Mouse (Mus musculus) v-Abl transformed pro-B cells (cell line): ENCODE results near the gene Elmo1.

Experiments used
- in situ Hi-C, 2 experiments: fragments of 400-800 bp; cut with MboI; formaldehyde crosslinking; loops; one replicate each; pipeline ENCODE4 v1.15.1; 2025; ENCODE audit not compliant: unreplicated experiment in 2 of 2

The Elmo1 gene

GRCm38 (mm10) chr13:20335051-20335888, 244.9 kb downstream of the Elmo1 start:
- in situ Hi-C loops = no loop called here

DNA sequence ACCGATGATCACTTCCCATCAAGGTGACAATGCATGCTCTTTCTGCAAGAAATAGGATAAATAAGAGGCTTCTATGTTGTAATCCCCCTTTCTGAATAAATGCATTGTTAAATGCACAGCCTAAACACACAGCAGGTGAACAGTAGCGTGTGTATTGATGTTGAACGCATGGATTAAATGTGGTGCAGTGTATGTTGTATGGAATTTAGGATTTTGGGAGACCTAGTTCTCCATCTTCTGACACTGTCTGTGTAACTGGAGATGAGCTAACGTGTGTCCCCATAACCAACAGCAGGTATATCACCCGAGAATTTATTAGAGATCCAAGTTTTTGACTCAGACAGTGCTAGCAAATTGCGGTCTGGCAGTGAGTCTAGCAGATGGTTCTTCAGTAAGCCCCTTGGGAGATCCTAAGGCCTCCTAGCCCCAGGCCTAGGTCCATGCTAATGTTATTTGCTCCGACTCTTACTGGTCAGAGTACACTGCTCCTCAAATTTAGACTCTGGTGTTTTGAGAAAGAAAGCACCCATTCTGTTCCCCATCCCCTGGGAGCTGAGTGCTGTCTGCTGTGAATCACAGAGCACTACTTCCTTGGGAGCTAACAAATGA, 245.6 kb downstream of the Elmo1 start:
- in situ Hi-C loops = no loop called here

DNA sequence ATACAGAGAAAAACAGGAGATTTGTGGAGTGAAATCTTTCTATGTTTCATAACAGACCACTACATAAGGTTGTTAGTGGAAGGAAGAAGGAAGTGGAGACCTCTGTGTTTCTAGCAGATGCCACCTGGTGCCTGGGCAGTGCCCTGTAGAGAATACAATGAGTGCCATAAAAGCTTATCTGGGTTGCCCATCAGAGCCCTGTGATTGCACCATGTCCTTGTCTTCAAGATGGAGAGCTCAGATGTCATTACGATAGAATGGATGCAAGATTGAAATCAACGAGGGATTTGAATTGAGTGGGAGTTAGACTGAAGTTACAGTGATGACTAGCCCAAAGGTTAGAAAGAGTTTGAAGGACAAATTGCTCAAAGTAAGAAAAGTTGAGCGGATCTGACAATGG, 252.5 kb downstream of the Elmo1 start:
- in situ Hi-C loops = no loop called here

DNA sequence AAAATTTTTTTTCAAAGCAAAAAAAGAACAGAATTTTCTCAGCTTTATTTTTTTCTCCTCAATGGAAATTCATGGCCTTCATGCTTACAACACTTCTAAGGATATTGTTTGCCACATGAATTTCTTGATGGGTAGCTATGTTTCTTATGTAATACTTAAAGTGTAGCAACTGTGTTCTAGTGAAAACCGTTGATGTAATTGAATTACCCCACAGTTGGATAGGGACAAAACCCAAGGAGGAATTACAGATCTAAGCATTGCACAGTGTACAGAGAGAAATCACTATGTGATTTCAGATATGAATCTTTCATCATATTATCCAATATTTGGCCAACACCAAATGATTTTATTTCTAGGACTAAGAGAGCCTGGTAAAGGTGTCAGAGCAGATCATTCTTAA, 259.4 kb downstream of the Elmo1 start:
- in situ Hi-C loops = no loop called here

DNA sequence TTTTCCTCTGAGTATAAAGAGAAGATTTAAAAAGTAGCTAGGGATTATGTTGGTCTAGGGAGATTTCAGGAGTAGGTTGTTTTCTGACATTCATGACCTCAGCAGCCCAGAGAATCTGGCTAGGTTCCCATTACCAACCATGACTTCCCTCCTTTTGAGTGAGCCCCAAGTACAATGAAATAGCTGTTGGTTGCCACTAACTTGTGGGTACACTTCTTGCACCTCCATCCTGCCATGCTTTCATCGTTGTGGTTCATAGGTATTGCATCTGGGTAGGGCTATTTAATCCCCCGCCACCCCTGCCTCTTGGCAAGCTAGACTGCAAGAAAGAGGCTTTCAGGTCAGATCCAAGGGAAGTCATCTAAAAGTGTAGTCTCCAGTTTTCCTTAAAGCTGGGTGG, 262.2 kb downstream of the Elmo1 start:
- in situ Hi-C loops = no loop called here

DNA sequence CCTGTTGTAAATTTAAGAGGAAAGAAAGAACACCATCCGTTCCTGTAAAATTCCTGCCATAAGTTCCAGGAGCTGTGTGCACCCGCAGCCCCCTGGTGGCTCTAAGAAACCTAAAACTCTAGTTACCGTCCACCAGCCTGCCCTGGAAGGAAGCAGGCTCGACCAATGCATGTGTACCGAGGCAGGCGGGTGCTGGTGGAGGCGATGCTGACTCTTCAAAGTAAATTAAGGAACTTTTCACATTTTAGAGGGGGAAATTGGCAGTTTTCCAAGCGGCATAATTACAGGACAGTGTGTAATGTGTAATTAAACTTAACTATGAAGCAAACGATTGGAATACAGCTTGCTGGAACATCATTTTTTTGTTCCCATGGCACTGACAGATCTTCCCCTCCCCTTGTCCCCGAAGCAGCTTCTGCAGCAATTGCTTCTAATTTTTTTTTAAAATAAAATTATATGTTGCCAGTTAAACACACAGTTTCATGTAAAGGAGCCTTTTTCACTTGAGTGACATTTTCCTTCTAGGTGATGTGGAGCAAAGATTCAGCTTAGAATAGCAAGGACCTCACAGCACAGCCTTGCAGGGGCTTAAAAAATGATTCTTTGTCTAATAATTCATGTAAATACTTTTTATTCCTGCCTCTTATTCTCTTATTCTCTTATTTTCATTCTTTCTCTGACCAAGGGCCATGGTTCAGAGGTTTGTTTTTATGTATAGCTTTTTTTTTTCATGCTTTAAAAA, 263.6 kb downstream of the Elmo1 start:
- in situ Hi-C loops = no loop called here

GRCm38 (mm10) chr13:20354604-20354999, 264.2 kb downstream of the Elmo1 start:
- in situ Hi-C loops = no loop called here

- in situ Hi-C loops = no loop called here
Observed at GRCm38 (mm10) chr13:20362541-20362940, 272.1 kb downstream of the Elmo1 start.

DNA sequence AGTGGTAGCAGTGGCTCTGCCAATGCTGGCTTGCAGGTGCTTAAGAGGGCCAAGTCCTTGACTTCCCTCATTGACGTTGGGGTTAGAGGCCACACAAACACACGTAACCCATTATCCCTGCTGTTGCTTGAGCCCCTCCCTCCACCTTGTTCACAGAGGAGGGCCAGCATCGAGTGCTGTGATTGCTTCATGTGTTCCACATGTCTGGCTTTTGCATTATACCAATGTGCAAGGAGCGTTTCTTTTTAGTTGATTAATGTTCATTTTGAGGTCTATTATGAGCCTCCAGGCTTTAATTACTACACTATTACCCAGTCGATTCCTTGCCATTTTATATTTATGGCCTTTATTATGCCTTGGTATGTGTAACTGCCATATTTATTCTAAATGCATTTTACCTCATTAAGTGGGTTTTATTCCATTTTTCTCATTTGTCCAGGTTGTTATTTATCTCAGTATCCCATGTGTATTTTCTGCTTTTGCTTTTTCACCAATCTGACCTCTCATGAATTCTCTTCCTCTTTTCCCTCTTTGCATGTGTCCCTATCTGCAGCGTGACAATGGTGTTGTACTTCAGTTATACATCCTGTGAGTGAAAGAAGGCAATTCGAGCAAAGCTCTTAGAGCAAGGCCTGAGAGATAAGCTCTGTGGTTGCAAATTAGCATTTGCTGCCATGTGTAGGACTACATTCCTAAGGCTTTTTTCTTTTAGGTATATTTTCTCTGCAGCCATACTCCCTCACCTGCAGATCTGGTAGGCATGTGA, 275.6 kb downstream of the Elmo1 start:
- in situ Hi-C loops = no loop called here

DNA sequence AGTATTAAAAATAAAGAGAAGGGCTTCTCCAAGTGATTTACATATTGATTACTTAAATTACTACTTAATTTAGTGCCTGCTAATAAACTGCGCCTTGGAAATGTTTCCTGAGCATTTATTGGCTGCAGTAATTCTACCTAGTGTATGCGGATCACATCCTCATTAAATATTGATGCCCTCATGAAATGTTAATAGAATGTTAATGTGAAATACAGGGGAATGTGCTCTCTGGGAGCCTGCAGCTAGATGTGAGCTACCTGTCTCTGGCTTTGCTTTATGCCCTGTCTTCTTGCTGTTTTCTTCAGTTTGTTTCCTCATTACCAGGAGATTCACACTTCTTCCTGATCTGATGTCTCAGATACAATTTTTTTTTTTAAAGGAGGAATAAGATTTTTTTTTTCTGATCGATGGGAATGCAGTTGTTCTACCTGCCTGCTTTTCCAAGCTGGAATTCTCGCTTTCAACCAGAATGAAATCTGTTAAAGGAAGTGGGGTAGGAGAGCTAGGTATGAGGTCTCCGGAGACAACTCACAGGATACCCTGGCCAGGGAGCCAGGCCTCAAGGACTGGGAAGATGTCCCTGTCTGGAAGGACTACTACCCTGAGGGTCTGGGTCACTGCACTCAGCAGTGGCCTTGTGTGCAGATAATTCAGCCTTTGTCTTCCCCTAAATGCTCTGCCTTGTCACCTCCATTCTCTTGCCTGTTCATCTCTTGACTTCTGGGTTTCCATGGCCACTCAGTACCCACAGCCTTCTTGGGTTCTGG, 279.8 kb downstream of the Elmo1 start:
- in situ Hi-C loops = no loop called here

DNA sequence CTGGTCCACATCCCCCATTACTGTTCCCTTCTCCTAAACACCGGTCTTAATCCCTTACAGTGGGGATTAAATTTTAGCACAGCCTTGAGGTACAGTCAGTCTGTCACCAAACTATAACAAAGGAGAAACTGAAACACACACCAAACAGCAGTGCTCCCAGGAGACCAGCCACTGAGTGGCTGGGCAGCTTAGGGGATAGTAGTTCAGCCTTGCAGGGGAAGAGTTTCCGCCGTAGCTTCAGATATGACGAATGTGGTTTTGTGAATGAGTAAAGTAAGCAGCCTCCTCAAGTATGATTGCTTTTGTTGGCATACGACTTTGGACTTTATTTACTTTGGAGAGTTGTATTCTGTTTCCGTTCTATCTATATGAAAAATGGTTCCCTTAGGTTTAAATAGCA, 281.1 kb downstream of the Elmo1 start:
- in situ Hi-C loops = no loop called here

GRCm38 (mm10) chr13:20372335-20372734, 281.9 kb downstream of the Elmo1 start:
- in situ Hi-C loops = no loop called here

GRCm38 (mm10) chr13:20378869-20379268, 288.5 kb downstream of the Elmo1 start:
- in situ Hi-C loops = no loop called here

DNA sequence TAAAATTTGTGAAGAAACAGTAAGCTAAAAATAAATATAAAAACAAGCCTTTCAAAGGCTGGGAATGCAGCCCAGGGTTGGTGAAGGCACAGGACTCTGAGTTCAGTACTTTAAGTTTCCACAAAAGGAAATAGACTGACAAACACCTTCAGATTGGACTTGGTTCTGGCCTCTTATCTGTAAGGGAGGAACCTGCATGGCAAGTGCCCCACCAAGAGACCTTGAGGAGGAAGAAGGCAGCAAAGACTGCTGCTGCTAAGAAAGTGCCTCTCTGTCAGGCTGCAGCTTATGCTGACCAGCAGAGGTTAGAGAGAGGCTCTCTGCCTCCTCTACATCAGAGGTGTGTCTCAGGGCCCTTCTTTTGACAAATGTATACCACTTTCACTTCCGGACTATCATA, 293.5 kb downstream of the Elmo1 start:
- in situ Hi-C loops = no loop called here

DNA sequence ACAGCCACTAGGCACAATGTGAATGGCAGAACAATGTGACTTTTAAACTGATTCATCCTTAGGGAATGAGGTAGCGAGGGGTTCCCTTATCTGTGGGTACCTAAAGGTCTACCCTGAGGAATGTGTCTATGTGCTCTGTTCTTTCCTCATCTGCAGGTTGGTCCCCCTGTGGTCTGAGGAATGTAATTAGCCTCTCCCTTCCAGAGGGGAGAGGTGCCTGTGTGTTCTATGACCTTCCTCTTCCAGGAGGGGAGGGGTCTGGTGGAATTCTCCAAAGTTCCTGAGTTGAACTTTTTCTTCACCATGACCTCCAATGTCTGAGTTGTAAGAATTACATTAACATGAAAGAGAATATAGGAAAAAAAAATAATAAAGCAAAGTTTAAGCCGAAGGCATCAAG, 294.4 kb downstream of the Elmo1 start:
- in situ Hi-C loops = no loop called here

- in situ Hi-C loops = no loop called here
Observed at GRCm38 (mm10) chr13:20385423-20385822, 295.0 kb downstream of the Elmo1 start.

DNA sequence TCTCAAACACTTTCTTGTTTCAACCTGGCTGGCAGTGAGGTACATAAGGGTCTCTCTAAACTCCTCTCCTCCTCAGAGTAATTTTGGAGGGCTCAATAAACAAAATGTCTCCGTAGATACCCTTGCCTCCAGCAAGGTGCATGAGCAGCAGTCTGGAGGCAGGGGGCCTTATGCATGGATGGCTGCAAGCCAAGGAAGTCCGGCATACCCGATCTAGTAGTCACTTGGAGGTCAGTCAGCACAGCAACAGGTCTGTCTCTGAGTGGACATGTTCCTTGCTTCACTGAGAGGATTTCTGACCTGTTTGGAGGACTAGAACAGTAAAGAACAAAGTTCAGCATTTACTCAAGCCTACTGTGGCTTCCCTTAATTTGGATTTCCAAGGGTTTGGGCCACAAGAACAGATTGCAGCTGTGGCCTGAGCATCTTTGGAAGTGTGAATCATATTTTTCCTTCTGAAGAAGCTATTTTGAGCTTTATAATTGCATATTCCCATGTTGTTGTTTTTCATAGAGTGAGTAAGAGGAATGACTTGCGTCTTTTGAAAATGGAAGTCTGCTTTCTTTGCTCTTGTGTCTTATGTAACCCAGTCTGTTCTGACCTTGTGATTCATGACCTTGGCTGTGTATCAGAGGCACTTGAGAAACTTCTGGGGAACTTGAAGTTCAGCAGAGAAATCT, 296.2 kb downstream of the Elmo1 start:
- in situ Hi-C loops = no loop called here

- in situ Hi-C loops = no loop called here
Observed at GRCm38 (mm10) chr13:20392824-20393598, 302.6 kb downstream of the Elmo1 start.

GRCm38 (mm10) chr13:20397744-20398143, 307.3 kb downstream of the Elmo1 start:
- in situ Hi-C loops = no loop called here
